Mouse (Mus musculus): Measurements from ENCODE around the gene Rph3al. TPM values are rescaled to one million over a fixed set of nuclear protein-coding genes. Genes with fewer than 3 reads are reported as not detected.

The Rph3al gene
- total RNA-seq, 2 experiments from 2014 or later = 5.0 to 5.4 TPM

- DNase-seq (ENCODE audit: low spot score in 2 of 2) = peak; percentile 40 to 63
Observed at GRCm38 (mm10) chr11:75865253-75865619, 73.0 kb downstream of the Rph3al start.

GRCm38 (mm10) chr11:75864529-75865252 lies 73.5 kb downstream of the Rph3al start:
- DNase-seq (ENCODE audit: low spot score in 2 of 2) = peak in 1 of 2 experiments; percentile 66

GRCm38 (mm10) chr11:75862466-75862865 lies 75.8 kb downstream of the Rph3al start:
- DNase-seq (ENCODE audit: low spot score in 2 of 2) = no peak

- no peak for DNase-seq (ENCODE audit: low spot score in 2 of 2)
Observed at GRCm38 (mm10) chr11:75861653-75862052, 76.6 kb downstream of the Rph3al start.

GRCm38 (mm10) chr11:75861213-75861612 lies 77.0 kb downstream of the Rph3al start:
- DNase-seq (ENCODE audit: low spot score in 2 of 2) = no peak

GRCm38 (mm10) chr11:75859460-75859859 lies 78.8 kb downstream of the Rph3al start:
- DNase-seq (ENCODE audit: low spot score in 2 of 2) = no peak

GRCm38 (mm10) chr11:75858975-75859374 lies 79.3 kb downstream of the Rph3al start:
- no peak for DNase-seq (ENCODE audit: low spot score in 2 of 2)

GRCm38 (mm10) chr11:75857781-75858180 lies 80.4 kb downstream of the Rph3al start:
- no peak for DNase-seq (ENCODE audit: low spot score in 2 of 2)

- no peak for DNase-seq (ENCODE audit: low spot score in 2 of 2)
Observed at GRCm38 (mm10) chr11:75854327-75854726, 83.9 kb downstream of the Rph3al start.

- DNase-seq (ENCODE audit: low spot score in 2 of 2) = no peak
Observed at GRCm38 (mm10) chr11:75853067-75853636, 85.1 kb downstream of the Rph3al start.

GRCm38 (mm10) chr11:75852485-75852884 lies 85.7 kb downstream of the Rph3al start:
- no peak for DNase-seq (ENCODE audit: low spot score in 2 of 2)

- no peak for DNase-seq (ENCODE audit: low spot score in 2 of 2)
Observed at GRCm38 (mm10) chr11:75849552-75849951, 88.7 kb downstream of the Rph3al start.

GRCm38 (mm10) chr11:75846589-75846988 lies 91.6 kb downstream of the Rph3al start:
- DNase-seq (ENCODE audit: low spot score in 2 of 2) = no peak

- peak; percentile 25 to 44 for DNase-seq (ENCODE audit: low spot score in 2 of 2)
Observed at GRCm38 (mm10) chr11:75845675-75846074, 92.6 kb downstream of the Rph3al start.

- no peak for DNase-seq (ENCODE audit: low spot score in 2 of 2)
Observed at GRCm38 (mm10) chr11:75842904-75843619, 95.2 kb downstream of the Rph3al start.

- no peak for DNase-seq (ENCODE audit: low spot score in 2 of 2)
Observed at GRCm38 (mm10) chr11:75841503-75841902, 96.7 kb downstream of the Rph3al start.

GRCm38 (mm10) chr11:75839536-75840430 lies 98.4 kb downstream of the Rph3al start:
- DNase-seq (ENCODE audit: low spot score in 2 of 2) = peak in 1 of 2 experiments; percentile 35

GRCm38 (mm10) chr11:75838861-75839426 lies 99.3 kb downstream of the Rph3al start:
- no peak for DNase-seq (ENCODE audit: low spot score in 2 of 2)

GRCm38 (mm10) chr11:75836240-75836610 lies 102.0 kb downstream of the Rph3al start:
- no peak for DNase-seq (ENCODE audit: low spot score in 2 of 2)

- peak; percentile 23 to 77 for DNase-seq (ENCODE audit: low spot score in 2 of 2)
Observed at GRCm38 (mm10) chr11:75835587-75836239, 102.5 kb downstream of the Rph3al start.
